Mouse (Mus musculus): ENCODE results near the gene Clba1.

DNA sequence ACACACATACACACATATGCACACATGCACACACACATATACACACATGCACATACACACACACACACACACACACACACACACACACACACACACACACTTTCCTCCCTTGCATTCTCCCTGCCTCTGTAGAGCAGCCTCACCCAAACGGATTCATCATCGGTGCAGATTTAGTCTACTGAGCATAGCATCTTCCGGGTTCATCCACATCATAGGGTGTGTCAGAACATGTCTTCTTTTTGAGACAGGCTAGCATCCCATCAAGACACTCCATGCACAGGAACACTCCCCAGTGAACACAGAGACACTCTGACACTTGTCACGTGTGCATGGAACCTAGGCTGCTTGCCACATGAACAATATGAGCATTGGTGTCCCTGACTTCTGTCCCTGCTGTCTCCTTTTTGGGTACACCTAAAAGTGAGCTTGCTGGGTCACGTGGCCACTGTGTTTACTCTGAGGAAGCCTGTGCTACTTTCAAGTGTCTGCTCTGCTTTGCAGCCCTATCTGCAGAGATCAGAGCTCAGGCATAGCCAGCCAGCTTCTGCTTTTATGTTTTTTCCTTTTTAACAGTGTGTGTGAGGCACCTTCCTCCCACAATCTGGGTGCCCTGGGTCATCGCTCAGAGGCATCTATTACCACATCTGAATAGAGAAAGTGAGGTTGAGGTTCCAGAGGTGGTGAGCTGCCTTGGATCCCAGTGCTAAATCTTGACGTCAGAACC is 46.0 kb downstream of the Clba1 start:
- no peak for TF ChIP-seq CTCF (conservative IDR thresholded peaks at IDR 0.05; ENCODE audit: low read length)
- no peak for TF ChIP-seq POU5F1 (IDR thresholded peaks at IDR 0.05; ENCODE audit: borderline replicate concordance, low read length)
- no peak for TF ChIP-seq NANOG (IDR thresholded peaks at IDR 0.05; ENCODE audit: borderline replicate concordance, low read length)

Measured in E14TG2a.4 (cell line).